Mouse (Mus musculus): ENCODE measurements around the gene Fahd1. TPM values are rescaled to one million over a fixed set of nuclear protein-coding genes. Genes with fewer than 3 reads are reported as not detected.
A peak's percentile ranks its signal among the peaks of the same experiment; 100 is the strongest.

The Fahd1 gene
- 3.2 to 6.6 TPM (median 4.8 TPM) in 3 replicates for total RNA-seq (2017)

DNA sequence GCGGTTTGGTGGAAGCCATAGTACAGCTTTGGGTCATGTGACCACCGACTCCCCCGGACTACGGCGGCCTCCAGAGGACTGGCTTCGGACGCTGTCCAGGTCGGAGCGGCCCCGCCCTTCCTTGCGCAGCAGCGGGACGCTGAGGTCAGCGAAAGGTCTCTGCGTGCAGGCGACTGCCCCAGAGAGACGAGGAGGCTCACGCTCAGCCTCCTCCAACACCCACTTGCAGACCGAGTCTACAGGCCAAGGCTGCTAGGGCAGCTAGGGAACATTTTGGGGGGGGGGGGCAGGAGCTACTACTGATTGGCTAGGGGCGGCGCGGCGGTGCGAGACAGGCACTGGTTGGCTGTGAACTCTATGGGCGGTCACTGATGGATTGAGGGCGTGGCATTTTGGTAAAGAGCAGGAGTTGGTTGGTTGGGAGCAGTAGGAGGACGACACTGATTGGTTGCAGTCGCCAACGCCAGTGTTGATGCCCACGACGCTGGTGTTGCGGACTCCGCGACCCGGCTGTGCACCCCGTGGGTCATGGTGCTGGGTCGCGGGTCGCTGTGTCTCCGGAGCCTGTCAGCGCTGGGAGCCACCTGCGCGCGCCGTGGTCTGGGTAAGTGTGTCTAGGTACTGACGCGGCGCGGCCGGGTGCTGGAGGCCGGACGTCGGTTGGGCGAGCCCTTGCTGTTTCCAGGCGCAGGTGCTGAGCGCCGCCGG, at the start of gene Fahd1:
Fahd1 (minus strand) TSS at position 300 of the 708 bp plus-strand sequence.
- ATAC-seq (replicated peaks; ENCODE audit: insufficient number of reproducible peaks, low FRiP score, low TSS enrichment, poor library complexity, severe bottlenecking): peak; percentile 94

DNA sequence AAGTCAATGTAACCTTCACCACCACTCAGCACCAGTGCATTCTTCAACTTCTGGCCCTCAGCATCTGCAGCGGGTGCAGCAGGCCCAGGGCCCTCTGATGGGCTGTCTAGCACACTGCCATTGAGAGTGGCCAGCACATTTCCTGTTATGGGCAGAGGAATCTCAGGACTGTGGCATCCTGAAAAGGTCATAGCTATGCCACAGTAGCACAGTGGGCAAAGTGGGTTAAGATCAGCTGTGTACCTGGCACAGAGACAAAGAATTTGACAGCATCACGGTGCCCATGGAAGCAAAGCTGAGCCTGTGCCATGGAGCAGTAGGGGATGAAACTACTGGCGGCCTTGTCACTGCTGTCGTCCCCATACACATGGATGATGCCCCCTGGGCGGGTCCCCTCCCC, 49.0 kb upstream of the Fahd1 start:
- no peak for ATAC-seq (replicated peaks; ENCODE audit: insufficient number of reproducible peaks, low FRiP score, low TSS enrichment, poor library complexity, severe bottlenecking)

DNA sequence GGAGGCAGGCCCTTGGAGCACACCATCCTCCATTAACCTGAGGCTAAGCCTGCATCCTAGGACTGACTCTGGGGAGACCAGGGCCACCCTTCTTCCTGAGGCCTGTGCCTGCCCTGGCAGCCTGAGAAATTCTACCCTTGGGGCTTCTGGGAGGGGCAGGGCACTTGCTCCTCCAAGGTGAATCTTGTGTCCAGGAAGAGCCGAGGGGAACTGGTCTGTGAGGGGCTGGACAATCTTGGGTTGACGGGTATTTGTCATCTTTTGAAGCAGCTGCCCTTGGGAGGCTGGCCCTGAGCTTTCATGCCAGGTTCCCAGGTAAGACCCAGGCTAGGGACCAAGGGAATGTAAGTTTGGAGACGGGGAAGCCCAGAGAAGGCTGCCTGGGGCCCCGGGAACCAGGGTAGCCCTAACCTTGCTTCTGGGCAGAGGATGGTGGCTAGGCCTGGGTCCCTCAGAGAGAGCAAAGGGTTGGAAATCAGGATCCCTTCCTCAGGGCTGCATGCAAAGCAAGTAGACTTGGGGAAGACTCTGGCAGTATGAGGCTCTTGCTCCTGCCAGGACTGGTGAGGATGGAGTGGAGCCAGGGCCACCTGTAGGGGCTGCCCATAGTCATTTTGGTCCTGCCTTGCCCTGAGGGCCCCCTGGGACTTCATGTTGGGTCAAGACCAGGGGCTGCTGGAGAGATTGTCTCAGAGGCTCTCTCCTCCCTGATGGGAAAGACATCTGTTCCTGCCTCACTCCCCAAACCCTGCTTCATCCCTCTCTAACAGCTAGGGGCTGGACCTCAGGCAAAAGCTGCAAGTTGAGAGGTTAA, 48.1 kb upstream of the Fahd1 start:
- ATAC-seq (replicated peaks; ENCODE audit: insufficient number of reproducible peaks, low FRiP score, low TSS enrichment, poor library complexity, severe bottlenecking): no peak

DNA sequence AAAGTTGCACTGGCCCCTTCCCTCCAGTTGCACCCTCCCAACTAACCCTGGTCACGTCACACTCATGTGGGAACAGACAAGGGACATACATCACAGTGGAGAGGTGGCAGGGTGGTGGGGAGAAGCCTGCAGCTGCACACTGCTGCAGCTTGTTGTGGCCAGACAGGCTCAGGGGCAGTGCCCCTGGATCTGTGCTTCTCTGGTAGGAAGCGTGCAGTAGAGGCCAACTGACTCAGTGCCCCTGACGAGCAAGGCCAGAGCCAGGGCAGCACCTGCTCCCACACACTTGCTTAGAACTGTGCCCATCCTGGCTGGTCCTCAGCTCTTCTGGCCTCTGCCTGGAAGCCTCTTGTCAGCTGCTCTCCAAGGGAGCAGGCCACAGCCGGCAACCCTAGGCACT, 47.4 kb upstream of the Fahd1 start:
- ATAC-seq (replicated peaks; ENCODE audit: insufficient number of reproducible peaks, low FRiP score, low TSS enrichment, poor library complexity, severe bottlenecking): no peak

DNA sequence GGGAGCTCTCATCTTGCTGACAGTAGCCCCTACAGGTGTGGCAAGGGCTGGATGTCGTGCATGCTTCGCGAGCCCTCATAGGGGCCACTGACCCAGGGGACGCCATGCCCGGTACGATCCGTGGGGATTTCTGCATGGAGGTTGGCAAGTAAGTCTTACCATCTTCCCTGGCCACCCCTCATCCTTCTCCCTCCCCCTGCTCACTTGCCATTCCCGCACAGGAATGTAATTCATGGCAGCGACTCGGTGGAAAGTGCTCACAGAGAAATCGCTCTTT, 46.8 kb upstream of the Fahd1 start:
- no peak for ATAC-seq (replicated peaks; ENCODE audit: insufficient number of reproducible peaks, low FRiP score, low TSS enrichment, poor library complexity, severe bottlenecking)

DNA sequence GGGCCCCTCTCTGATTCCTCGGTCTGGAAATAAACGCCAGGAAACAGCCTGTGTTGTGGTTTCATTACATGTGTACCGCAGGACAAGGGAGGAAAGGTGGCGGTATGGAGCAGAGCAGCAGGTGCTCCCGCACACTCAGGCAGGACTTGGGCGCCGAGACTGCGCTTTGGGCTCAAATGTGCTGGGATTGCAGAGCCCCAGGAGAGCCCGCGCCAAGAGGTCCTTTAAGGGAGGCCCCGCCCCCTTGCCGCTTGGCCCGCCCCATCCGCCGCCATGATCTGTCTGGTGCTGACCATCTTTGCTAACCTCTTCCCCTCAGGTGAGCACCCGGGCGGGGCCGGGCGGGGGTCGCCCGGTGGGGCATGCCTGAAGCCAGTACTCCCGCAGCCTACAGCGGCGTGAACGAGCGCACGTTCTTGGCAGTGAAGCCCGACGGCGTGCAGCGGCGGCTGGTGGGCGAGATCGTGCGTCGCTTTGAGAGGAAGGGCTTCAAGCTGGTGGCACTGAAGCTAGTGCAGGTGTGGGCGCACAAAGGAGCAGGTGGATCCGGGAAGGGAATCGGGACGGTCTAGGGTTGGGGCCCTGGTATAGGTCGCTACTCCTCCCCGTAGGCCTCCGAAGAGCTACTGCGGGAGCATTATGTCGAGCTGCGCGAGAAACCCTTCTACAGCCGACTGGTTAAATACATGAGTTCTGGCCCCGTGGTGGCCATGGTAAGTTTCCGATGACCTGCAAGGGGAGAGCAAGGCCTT, 46.3 kb upstream of the Fahd1 start, which contains the start of gene Nme3:
Nme3 (plus strand) TSS at position 260 of the 752 bp plus-strand sequence.
- ATAC-seq (replicated peaks; ENCODE audit: insufficient number of reproducible peaks, low FRiP score, low TSS enrichment, poor library complexity, severe bottlenecking): no peak

DNA sequence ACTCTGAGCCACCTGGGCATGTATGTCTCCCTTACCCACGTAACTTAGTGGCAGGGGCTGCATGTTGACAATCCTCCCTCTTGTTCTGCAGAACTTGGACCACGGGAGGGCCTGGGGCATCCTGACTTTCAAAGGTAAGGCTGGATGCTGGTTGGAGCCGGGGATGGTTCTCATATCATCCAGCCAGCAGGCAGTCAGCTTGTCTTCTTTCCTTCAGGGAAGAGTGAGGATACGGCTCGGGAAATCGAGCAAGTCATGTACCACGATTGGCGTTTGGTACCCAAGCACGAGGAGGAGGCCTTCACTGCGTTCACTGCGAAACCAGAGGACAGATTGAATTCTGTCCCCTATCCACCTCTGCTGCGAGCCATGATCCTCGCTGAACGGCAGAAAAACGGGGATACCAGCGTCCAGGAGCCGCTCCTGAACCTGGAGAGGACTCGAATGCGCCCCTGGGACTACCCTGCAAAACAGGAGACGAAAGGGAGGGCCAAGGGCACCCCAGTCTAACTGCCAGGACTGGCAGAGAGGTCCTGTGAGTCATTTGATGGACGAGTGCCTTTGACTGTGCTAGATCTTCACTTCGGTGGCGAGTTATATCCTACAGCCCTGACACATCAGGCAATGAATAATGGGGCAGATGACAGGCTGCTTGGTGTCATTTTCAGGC, 45.5 kb upstream of the Fahd1 start:
- no peak for ATAC-seq (replicated peaks; ENCODE audit: insufficient number of reproducible peaks, low FRiP score, low TSS enrichment, poor library complexity, severe bottlenecking)

DNA sequence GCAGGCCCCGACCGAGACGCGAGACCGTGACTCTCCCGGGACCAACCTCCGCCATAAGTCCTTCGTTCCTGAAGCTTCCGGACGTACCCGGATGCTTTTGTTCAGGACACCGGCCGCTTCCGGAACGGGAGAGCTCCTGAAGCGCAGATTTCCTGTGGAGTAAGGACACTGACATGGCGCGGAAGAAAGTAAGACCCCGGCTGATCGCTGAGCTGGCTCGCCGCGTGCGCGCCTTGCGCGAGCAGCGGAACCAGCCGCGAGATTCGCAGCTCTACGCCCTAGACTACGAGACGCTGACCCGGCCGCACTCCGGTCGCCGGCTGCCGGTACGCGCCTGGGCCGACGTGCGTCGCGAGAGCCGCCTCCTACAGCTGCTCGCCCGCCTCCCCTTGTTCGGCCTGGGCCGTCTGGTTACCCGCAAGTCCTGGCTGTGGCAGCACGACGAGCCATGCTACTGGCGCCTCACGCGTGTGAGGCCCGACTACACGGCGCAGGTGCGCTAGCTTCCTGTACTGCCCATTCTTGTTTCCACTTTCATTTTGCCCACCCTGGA, 44.9 kb upstream of the Fahd1 start, which contains the start of the genes Eme2 and Mrps34:
Eme2 (minus strand) TSS at position 93 of the 553 bp plus-strand sequence.
Mrps34 (plus strand) TSS at position 122 of the 553 bp plus-strand sequence.
- ATAC-seq (replicated peaks; ENCODE audit: insufficient number of reproducible peaks, low FRiP score, low TSS enrichment, poor library complexity, severe bottlenecking): peak; percentile 37

DNA sequence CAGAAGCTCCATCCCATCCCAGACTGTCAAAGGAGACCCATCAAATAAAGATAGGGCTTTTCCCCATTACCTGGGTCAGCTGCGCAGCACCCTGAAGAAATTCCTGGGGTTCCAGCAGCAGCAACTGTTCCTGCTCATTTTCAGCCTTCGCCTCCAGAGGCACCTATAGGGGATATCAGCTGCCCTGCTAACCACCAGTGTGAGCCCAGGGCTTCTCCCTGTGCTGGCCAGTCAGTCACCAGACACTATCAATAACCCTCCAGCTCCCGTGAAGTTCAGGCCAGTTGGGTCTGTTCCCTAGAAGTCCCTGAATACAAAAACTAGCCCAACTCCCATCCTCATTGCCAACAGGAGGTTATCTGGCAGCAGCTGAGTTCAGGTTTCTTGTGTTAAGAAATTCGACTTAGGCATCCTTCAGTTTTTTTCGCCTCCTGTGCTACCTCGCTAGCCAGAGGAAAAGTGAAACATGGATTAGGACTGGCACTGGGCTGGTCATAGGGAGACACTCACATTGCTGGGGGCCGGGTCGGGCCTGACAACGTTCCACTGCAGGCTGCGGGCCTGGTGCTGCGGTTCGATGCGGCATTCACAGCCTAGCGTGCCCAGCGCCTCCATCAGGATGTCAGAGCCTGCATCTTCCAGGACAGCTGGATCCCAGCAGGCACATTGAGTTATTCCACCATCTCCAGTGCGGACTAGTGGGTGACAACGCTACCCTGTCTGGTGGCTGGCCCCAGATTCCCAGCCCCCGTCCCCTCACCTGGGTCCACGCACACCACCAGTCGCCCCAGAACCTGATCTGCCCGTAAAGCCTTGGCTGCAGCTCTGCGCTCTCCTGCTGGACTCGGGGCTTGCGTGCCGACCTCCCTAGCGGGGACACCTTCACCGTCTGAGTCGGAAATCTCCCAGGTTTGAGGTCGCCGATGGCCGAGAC, 44.2 kb upstream of the Fahd1 start:
- no peak for ATAC-seq (replicated peaks; ENCODE audit: insufficient number of reproducible peaks, low FRiP score, low TSS enrichment, poor library complexity, severe bottlenecking)

DNA sequence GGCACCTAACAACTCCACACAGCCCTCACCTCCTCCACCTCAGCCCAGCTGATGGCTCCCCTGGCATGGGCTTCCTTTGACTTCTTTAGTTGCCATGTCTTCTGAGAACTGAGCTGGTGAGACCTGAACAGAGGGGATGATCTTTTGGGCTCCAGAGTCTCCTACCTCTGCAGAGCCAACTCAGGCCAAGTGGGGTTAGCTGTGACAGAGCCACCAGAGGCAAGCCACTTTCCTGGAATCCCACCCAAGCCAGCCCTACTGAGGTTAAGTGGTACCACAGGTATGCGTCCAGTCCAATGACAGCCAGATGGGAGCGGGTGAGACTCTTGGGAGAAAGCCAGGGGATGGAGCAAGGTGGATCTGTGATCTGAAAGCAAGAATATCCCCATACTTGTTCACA, 43.1 kb upstream of the Fahd1 start:
- no peak for ATAC-seq (replicated peaks; ENCODE audit: insufficient number of reproducible peaks, low FRiP score, low TSS enrichment, poor library complexity, severe bottlenecking)

DNA sequence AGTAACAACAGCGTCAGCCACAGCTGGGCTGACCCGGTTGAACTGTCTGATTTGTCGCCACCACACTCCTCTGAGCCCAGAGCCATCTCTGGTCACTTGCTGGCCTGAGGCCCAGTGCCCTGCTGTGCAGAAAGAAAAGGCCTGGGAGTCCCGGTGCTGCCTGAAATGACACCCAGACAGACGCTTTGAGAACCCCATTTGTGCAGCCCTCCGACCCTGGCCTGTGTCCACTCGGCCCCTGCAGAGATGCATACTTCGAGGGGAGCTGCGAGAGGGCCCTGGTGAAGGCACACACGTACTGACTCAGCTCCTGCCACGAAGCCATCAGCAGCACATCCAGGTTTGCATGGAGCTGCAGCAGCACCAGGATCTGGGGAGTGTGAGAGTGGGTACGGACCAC, 42.6 kb upstream of the Fahd1 start:
- no peak for ATAC-seq (replicated peaks; ENCODE audit: insufficient number of reproducible peaks, low FRiP score, low TSS enrichment, poor library complexity, severe bottlenecking)

DNA sequence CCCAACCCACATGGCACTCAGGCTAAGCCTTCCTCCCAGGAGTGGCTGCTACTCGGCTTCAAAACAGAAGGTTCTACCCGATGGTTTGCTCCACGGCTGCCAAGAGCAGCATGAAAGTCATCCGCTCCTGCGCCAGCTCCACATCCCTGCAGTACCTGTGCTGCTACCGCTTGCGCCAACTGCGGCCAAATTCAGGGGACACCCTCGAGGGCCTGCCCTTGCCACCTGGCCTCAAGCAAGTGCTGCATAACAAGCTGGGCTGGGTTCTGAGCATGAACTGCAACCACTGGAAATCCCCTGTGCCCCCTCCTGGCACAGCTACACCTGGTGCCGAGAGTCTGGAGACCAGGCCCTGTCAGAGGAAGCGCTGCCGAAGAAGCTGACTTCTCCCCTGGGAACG, 41.2 kb upstream of the Fahd1 start:
- ATAC-seq (replicated peaks; ENCODE audit: insufficient number of reproducible peaks, low FRiP score, low TSS enrichment, poor library complexity, severe bottlenecking): no peak

DNA sequence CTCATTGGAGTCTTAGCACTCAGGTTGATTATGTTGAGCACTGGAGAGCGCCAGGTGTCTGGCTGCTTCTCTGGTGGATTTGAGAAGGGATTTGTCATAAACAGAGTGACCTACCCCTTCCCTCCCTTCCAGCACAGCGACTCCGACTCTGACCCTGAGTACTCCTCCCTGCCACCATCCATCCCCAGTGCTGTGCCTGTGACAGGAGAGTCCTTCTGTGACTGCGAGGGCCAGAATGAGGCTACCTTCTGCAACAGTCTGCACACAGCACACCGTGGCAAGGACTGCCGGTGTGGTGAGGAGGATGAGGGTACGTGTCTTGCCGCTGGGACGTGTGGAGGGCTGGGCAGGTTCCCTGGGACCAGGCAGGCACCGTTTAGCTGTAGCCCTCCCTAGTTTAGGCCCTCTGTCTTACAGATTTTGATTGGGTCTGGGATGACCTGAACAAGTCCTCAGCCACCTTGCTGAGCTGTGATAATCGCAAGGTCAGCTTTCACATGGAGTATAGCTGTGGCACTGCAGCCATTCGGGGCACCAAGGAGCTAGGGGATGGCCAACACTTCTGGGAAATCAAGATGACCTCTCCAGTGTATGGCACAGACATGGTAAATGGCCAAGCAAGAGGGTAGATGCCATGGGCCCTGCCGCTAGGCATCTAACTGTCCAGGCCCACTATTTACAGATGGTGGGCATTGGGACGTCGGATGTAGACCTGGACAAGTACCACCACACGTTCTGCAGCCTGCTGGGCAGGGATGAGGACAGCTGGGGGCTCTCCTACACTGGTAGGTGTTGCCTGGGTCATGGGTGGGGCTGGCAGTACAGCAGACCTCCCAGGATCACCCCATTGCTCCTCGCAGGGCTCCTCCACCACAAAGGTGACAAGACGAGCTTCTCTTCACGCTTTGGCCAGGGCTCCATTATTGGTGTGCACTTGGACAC, 40.3 kb upstream of the Fahd1 start:
- ATAC-seq (replicated peaks; ENCODE audit: insufficient number of reproducible peaks, low FRiP score, low TSS enrichment, poor library complexity, severe bottlenecking): no peak

DNA sequence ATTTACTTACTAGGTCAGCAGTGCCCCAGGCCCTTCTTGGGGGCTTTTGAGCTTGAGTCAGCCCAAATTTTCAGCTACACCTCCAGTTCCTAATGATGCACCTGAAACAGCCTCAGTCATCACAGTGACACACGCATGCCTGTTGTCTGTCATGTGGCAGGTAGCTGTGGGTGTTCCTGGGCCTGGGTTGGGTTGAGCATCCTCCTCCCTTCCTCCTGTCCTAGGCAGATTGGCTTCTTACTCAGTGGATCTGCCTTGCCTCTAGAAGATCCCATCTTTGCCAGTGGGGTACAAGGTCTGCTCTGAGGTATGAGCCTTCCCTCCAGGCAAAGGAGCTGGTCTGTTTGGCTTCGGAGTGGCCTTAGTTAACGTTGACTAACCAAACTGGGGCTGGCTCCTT, 38.7 kb upstream of the Fahd1 start:
- ATAC-seq (replicated peaks; ENCODE audit: insufficient number of reproducible peaks, low FRiP score, low TSS enrichment, poor library complexity, severe bottlenecking): no peak

DNA sequence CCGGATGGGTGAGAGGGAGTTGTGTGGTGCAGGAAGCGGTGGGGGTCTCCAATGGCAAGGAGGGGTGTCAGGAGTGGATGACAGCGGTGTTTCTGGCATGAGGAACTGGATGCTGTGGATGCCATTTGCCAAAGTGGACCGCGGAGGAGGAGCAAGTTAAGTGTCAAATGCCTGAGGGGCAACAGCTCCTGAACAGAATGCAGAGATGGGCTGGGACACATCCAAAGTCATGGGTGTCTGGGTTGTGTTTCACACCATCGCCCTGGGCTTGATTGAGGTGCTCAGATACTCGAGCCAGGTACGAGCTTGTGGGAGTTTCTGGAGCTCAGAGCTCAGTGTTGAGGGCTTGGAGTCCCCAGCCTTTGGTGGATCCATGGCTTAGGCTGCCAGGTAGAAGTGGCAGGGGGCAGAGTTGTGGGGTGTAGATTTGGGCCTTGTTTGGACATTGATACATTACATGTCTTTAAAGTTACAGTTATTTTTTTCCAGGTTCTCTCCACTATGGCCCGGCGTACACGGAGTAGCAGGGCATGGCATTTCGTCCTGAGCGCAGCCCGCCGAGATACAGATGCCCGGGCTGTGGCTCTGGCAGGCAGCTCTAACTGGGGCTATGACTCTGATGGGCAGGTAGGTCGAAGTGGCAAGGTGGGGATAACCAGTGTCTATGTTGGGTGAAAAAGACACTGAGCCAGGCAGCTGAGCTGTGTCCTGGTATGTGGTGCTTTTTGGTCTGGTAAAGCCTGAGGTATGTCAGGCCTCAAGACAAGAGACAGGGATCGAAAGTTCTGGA, 37.3 kb upstream of the Fahd1 start:
- ATAC-seq (replicated peaks; ENCODE audit: insufficient number of reproducible peaks, low FRiP score, low TSS enrichment, poor library complexity, severe bottlenecking): no peak

DNA sequence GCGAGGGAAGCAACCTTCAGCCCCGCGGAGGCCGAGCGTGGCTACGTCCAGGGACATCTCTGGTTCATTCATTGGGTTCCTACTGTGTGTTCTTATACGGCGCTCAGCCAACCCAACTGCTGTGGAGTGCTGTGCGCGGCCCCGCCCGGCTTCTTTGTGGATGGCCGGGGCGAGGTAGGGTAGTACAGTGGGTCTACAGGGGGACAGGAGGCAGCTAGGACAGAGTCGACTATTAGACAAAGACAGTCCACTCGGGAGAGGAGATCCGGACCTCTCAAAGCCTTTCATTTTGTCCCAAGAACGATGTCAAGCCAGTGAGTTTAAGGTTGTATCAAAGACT, 36.7 kb upstream of the Fahd1 start:
- ATAC-seq (replicated peaks; ENCODE audit: insufficient number of reproducible peaks, low FRiP score, low TSS enrichment, poor library complexity, severe bottlenecking): no peak
